Mouse (Mus musculus): ENCODE results near the gene Mrps10.
A peak's percentile ranks its signal among the peaks of the same experiment; 100 is the strongest.

The Mrps10 gene

DNA sequence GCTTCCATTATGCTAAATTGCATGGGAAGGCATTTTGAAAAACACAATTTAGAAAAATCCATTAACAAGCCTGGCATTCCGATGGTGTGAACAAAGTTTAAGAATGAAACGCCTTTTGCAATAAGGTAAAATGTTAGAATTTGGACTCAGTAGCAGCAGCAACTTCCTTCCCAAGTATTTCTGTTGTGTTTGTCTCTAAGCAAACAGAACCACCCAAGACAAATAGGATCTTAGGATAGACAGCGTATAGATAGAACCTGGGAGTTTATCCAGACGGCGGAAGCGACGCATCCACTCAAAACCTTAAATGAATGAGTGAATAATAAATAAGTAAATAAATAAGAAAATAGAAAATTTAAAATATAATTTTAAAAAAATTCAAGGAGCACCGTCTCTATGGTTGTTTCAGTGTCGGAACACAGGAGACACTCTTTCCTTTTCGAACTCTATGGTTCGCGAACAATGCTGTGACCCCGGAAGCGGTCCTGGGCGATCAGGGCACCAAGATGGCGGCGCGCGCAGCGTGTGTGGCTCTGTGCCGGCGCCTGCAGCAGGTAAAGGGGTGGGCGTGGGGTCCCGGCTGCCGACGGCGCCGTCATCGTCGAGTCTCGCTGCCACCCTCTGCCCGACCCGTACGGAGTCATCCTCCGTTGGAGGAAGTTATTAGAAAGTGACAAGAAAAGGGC is at the start of gene Mrps10:
Gene Mrps10, plus strand, starts transcription at position 487 of the 686 bp plus-strand sequence.
- peak; percentile 83 for DNase-seq (ENCODE audit: inconsistent ontology term)

DNA sequence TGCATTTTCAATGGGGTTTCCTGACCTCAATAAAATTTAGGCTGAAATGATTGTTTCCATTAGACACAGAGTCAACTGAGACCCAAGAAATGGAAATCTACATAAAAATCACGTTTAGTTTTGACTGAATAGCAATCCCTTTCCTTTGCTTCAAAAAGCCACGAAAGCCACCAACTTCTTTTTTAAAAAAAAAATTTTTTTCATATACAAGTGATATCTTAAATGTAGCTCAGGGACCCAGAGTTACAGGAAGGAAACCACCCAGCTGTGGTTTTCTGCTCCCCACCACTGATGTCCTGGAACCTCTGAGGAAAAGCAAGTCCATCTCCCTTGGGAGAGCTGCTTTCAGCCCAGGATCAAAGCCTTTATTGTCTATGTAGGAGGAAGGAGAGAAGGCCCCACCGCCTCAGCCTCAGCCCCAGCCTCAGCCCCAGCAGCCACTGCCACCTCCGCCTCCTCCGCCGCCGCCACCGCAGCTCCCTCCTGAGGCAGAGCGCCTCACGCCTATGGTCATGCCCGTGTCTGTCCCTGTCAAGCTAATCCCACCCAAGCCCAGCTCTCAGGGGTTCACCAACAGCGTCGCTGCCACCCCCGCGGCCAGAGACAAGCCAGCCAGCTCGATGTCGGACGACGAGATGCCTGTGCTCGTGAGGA is 49.6 kb upstream of the Mrps10 start:
- no peak for DNase-seq (ENCODE audit: inconsistent ontology term)

DNA sequence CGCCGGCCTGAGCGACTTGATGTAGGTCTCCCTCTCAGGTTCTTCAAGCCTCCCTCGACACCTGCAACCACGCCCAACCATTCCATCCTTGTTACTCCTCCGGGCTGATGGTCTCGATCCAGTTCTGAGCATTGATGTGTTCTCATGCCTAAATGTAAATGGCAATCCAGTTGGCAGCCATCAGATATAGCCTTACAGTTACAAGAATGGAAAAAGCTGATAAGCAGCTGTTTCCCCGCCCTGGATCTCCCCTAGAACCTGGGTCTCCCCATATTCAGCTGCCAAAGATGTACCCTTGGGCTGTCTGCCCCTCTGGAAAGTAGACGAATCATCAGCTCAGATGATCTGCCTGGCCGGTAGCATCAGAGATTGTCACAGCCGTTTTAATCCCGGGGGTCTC is 48.9 kb upstream of the Mrps10 start:
- no peak for DNase-seq (ENCODE audit: inconsistent ontology term)

DNA sequence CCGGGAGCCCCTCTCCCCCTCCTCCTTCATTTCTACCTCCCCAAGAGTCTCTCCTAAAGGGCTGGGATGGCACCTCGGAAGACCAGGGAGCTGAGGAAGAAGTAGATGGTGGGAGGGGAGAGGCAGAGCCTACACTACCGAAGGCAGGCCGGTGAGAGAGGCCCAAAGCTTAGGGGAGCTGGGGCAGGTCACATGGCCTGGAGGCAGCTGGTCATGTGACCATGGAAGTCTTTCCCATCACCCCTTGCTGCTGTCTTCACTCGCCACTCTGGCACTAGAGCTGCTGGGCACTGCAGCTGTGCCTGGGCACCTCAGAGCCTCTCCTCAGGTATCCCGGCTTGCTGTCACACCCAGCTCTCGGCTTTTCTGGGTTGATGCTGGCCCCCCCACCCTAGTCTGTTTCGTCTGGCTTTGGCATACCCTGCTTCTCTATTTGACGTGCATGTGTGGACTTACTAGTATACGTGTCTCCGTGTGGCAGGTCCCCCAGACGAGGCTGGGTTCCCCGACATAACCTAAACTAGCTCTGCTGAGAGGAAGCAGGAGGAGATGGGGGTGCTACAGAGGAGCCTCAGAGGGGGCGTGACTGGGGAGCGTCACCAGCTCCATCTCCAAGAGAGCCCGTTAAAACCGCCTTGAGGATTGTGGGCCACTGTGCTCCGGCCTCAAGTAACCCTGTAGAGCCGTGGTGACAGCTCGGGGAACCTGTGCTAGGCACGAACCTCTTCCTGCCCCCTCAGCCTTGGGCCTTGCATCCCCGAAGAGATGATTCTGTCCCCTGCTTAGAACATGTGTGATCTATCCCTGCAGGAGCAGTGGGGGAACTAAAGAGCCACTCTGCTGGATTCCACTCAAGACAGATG is 46.3 kb upstream of the Mrps10 start:
- no peak for DNase-seq (ENCODE audit: inconsistent ontology term)

DNA sequence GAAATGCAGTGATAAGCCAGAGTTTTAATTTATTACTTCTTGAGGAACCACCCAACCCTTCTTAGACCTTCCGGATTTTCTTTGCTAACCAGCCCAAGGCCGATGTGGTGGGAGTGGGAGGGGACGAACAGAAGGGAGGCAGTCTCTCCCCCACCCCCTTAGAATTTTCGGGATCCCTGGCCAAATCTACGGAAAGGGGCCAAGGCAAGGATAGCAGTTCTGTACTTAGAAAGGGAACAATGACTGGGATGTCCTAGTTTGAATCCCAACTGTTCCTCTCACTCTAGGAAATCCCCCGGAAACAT is 45.7 kb upstream of the Mrps10 start:
- no peak for DNase-seq (ENCODE audit: inconsistent ontology term)

DNA sequence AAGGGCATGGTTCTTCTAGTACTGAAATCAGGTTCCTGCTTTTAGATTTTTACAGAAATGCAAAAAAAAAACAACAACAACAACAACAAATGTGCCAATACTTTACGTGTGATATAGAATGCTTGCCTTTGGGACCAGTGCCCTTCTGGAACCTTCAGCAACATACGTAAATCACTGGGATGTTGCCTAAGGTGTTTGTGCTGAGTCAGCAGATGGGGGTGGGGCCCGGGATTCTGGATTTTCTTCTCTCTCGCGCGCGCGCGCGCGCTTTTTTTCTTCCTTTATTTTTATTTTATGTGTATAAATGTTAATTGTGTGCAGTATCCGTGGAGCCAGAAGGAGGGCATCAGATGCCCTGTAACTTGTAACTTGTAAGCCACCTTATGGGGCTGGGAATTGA is 41.1 kb upstream of the Mrps10 start:
- no peak for DNase-seq (ENCODE audit: inconsistent ontology term)

DNA sequence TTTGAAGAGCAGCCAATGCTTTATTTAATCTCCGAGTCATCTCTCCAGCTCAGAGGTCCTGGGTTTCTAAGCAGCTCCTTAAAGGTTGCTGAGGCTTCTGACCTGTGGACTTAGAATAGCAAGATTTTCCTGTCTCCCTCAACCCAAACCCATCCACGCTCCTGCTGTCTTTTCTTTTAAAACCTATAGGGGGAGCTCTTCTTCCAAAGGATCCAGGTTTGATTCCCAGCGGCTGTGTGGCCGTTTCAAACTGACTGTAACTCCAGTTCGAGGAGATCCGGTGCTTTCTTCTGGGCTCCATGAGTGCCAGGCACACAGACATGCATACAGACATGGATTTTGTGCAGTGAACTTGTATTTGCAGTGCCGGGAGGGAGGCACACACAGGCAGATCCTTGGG is 40.7 kb upstream of the Mrps10 start:
- DNase-seq (ENCODE audit: inconsistent ontology term): no peak

DNA sequence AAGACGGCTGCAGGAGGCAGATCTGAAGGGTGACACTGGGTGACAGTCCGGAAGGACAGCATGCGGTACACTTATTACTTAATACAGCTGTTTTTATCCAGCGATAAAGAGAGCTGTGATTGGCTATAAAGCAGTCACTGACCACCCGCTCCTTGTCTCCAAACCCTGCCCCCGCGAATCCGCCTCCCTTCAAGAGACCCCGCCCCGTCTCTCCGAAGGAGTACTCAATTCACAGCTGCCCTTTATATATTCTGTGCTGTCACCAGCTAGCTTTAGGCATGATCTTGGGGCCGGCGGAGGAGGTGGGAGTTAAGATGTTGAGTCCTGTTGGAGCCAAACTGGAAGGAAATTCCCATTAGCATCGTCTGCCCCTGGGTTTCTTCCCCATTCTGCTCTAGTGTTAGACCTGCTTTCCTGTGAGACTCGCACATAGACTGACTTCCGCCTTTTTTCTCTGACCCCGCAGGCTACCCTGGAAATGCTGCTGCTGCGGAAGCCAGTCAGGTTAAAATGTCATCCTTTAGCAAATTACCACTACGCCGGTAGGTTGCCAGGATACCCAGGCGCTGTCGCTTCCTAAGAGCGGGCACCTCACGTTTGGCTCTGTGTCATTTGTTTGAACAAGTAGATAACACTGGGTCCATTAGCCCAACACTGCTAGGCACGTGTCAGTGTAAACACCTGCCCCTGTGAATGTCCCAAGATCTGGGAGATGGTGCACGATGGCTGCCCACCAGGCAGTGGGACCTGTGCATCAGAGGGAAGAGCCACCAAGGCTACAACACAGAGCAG is 39.9 kb upstream of the Mrps10 start:
- DNase-seq (ENCODE audit: inconsistent ontology term): no peak

DNA sequence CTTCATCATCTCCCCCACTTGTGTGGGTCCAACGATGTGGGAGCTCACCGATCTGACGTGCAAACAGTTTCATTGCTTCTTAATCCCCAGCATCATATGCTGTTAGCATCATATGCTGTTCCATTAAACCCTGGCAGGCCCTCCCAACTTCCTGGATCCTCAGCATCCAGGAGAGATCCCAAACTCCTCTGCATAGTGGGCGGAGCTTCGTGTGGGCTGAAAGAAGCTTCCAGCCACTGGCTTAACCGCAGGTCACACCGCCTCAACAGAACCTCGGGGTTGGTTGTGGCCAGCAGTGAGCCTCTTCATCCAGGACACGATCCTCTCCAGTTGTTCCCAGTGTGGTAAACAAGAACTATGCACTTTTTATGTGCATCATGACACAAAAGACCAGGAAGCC is 38.1 kb upstream of the Mrps10 start:
- no peak for DNase-seq (ENCODE audit: inconsistent ontology term)

DNA sequence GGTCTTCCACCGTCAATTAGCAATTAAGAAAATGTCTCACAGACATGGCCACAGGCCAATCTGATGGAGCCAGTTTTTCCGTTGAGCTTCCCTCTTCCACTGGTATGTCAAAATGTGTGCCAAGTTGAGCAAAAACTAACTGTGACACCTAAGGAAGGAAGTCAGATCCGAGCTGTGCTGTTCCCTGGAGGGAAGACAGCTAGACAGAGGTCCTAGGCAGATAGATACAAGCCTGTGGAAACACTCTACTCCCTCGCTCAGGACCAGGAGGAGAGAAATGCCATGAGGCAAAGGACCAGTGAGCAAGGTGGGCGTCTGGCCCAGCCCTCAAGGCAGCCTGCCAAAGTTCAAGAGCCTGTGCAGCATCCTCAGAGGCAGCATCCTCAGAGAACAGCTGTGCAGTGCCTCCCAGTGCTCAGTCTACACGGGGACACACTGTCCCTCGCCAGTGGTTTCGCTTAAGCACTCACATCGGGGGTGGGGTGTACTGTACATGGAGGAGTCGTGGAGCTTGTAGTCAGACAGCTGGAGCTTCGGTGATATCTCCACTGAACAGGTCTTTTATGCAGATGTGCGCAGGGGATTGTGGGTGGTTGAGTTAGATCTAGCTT is 36.6 kb upstream of the Mrps10 start:
- DNase-seq (ENCODE audit: inconsistent ontology term): peak; percentile 49

DNA sequence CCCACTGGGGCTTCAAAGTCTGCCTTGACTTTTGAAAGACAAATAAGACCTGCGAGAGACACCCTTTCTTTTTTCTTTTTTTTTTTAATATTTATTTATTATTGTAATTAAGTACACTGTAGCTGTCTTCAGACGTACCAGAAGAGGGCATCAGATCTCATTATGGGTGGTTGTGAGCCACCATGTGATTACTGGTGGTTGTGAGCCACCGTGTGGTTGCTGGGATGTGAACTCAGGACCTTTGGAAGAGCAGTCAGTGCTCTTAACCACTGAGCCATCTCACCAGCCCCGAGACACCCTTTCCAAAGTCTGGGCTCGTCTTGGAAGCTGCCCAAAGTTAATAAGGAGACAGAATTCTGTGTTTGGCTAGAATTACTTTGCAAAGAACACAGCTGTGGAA is 36.0 kb upstream of the Mrps10 start:
- DNase-seq (ENCODE audit: inconsistent ontology term): peak; percentile 2

DNA sequence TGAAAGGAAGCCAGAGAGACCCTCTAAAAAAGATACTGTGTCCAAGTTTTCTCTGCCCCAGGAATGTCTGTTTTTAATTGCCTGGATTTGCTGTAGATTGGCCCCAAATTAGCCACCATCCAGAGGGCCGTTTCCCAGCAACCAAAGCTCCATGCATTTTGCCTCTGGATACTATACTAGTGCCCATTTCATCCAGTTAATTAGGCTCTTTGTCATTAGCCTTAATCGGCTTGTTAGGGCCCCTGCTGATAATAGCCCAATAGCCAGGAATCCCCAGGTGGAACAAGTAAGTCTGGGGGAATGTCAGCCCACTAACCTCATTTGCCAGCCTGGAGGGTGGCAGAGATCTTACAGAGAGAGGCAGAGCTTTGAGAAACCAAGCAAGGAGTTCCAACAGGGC is 35.3 kb upstream of the Mrps10 start:
- no peak for DNase-seq (ENCODE audit: inconsistent ontology term)

DNA sequence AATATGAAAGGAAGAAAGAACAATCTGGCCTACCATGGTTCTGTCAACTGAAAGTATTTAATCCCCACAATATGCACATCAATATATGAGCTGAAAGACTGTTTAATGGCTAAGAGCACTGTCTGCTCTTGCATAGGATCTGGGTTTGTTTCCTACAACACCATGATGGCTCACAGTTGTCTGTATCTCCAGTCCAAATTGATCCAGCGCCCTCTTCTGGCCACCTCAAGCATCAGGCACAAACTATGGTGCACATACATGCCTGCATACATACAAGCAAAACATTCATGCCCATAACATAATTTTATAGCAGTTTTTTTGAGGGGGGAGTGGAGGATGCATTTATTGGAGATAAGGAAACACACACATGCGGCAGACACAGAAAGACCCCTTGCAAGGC is 25.6 kb upstream of the Mrps10 start:
- no peak for DNase-seq (ENCODE audit: inconsistent ontology term)

DNA sequence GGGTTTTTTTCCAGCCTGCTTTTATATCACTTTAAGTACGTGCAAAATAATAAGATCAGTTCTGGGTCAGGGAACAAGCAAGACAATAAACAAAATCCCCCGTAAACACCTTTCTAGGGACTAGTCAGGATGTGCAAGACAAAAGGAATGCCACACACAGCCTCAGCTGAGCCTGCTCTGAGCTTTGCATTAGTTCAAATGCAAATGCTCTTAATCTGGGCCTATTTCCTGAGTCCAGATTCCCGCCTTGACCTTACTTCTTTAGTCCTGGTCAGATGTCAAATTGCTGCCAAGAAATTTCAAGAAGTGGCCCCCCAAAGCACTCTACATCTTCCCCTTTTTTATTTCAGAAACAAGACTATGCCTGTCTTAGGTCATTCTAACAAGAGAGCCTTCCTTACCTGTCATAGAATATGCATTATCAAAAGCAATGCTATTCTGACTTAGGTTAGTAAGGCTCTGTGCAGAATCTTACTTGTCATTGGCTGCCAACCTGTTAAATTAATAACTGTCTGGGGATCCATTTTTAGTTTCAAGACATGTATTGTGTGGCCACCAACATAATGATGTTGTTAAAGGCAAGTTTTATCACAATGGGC is 18.9 kb upstream of the Mrps10 start:
- DNase-seq (ENCODE audit: inconsistent ontology term): no peak

DNA sequence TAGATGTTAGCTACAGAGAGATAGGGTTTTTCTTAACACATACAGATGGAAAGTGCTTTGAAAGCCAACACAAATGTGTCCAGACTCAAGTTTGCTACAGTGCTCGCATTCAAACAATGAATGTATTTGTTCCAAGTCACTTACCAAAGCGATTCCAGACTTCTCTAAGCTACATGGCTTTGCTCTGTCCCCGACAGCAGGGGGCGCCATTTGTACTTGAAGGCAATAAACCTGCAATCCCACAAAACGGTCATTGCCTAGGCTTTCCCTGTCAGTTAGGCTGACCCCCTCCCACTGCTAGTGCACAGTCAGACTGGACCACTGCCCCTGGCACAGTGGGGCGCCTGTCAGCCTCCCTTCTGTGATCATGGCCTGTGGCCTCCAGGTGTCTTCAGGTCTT is 8.7 kb upstream of the Mrps10 start:
- DNase-seq (ENCODE audit: inconsistent ontology term): peak; percentile 71

DNA sequence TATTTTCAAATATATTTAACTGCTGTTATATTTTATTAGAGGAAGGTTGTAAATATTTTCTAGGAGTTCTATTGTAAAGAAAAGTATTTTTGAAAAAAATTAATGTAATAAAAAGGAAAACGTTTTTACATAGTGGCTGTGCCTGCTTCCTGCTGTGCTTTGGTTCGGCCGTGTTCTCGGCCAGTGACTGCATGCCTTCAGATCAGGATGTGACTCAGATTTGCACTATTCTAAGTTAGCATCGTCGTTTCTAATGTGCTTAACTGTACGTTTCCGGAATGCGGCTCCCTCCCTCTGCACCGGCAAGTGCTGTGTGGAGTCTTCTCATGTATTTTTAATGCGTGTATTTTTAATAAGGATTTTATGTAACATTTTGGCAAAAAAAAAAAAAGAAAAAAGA is 7.3 kb upstream of the Mrps10 start:
- DNase-seq (ENCODE audit: inconsistent ontology term): no peak

DNA sequence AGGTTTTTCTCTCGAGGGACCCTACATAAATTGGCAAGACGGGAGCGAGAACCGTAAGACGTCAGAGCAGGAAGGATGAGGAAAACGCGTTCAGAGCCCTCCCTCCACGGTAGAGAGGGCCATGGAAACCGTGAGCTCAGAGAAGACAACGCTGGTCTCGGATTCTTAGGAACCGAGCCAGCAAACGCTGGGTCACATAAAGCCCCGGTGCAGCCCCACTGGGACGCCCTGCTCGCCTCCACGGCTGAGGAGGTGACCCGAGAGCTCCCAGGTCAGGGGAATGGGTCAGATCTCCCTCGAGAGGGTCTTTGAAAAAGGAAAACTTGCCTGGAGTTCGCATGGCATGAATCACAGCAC is 378 bp downstream of the Mrps10 start:
- DNase-seq (ENCODE audit: inconsistent ontology term): no peak

DNA sequence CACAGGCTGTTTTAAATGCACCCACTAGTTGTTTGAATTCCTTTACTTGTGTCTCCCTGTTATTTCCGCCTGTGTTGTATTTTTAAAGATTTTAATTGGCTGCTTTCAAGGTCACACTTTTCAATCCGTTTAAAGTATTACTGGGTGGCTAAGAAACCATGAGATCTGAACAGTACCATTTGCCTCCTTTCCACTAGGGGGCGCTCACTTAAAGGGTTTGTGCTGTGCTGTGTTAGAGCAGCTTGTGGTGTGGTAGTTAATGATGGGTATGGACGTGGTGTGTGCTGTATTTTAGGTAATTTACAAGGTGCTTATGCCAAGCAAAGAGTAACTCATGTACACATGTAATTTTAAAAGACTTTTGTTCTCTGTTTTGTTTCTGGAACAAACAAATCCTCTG is 2.8 kb downstream of the Mrps10 start:
- DNase-seq (ENCODE audit: inconsistent ontology term): peak; percentile 49

DNA sequence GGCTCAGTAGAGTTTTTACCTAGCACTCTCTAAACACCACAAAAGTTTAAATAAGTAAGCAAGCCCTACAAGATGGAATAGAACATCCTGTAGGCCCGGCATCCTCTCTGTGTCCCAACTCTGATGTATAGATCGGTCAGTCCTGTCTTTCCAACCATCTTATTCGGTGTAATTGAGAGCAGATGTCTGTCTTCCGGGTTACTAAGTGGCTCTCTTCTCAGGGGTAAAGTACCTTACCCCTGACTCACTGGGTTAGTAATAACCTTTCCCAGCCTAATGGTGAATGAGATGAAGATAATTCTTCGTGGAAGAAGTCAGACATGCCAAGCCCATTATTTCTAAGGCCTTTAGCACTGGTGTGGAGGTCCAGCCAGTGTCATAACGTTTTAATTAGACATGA is 5.3 kb downstream of the Mrps10 start:
- DNase-seq (ENCODE audit: inconsistent ontology term): peak; percentile 77

DNA sequence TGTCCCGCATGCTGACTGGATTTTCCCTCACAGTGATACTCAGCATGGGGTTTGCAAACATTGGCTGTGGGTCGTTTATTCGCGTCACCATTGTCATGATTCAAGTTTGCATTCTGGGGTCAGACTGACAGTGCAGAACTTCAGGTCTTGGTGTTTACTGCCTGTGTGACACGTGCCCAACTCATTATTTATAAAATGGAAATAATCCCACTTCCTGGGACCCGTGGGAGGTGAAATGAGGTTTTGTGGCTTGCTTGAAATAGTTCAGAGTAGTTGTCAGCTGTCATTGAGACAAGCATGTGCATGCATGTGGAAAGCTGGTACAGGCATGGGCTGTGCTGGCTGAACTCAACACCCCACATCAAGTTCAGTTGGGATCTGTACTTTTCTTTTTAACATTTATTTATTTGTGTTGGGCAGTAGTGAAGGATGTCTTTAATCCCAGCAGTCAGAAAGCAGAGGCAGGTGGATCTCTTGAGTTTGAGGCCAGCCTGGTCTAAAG is 8.1 kb downstream of the Mrps10 start:
- DNase-seq (ENCODE audit: inconsistent ontology term): peak; percentile 69

DNA sequence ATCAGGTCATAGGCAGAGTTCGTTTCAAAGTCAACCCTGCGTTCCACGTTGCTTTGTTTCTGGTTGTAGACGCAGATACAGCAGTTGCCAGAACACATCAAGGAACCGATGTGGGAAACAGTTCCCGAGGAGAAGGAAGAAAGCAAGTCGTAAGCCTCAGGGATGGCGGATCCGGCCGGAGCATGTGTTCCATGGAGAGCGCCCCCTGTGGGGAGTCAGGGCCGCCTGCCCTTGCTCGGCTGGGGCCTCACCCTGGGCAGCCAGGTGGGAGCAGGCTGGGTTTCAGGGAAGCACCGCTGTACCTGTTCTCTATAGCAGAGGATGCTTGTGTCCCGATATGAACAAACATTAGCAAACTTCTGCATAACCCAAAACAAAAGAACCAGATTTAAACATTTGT is 9.4 kb downstream of the Mrps10 start:
- DNase-seq (ENCODE audit: inconsistent ontology term): no peak

Data from Muller cell, postnatal 12 days (primary cell).